Mouse (Mus musculus) stomach, embryonic 16.5 days (tissue): ENCODE measurements around the gene Stim2. TPM values are rescaled to one million over a fixed set of nuclear protein-coding genes. Genes with fewer than 3 reads are reported as not detected.

Experiments used
- polyA plus RNA-seq: library from polyadenylated mRNA; unstranded; fragments of >200 nt; fragmentation: Nextera tagmentation; extraction: Ambion mirVana; gene quantifications from 2 replicates; pipeline ENCODE4 v1.2.1, GENCODE M21; 2015

Gene Stim2
- polyA plus RNA-seq, 1 experiment from 2014 or later = 15.9 TPM

Other genes with a start within 250 kb of the Stim2 start
- 39.0 and 40.9 TPM in 2 replicates for gene Tbc1d19, start 188.9 kb upstream of the Stim2 start, polyA plus RNA-seq